Mouse (Mus musculus) testis, adult 2 months (tissue): ENCODE data around the gene Sh3bp5. TPM values are rescaled to one million over a fixed set of nuclear protein-coding genes. Genes with fewer than 3 reads are reported as not detected.
A peak's percentile ranks its signal among the peaks of the same experiment; 100 is the strongest.
"Not testable (repeated sequence)": the region's sequence is repeated elsewhere in the genome, so short reads cannot be mapped to it uniquely, and the experiment has no call there.

Source experiments
- H3K27ac ChIP-seq: fragments of 200-500 bp; 2 replicates; pipeline ENCODE4 v1.5.1; 2012; ENCODE audit warnings: low read depth, low read length; ENCODE audit not compliant: control insufficient read depth, insufficient read depth
- H3K27me3 ChIP-seq: fragments of 200-500 bp; 2 replicates; pipeline ENCODE4 v1.6.1; 2012; ENCODE audit warnings: mild to moderate bottlenecking, low read length, moderate library complexity; ENCODE audit not compliant: control insufficient read depth, insufficient read depth
- H3K36me3 ChIP-seq: fragments of 200-500 bp; 2 replicates; pipeline ENCODE4 v1.6.1; 2012; ENCODE audit warnings: mild to moderate bottlenecking, low read length; ENCODE audit not compliant: control insufficient read depth, insufficient read depth
- H3K4me1 ChIP-seq: fragments of 200-500 bp; 2 replicates; pipeline ENCODE4 v1.6.1; 2012; ENCODE audit warnings: low read length; ENCODE audit not compliant: control insufficient read depth, insufficient read depth
- H3K4me3 ChIP-seq: fragments of 200-500 bp; 2 replicates; pipeline ENCODE4 v1.5.1; 2012; ENCODE audit warnings: low read depth, mild to moderate bottlenecking, low read length, moderate library complexity, mixed read lengths; ENCODE audit not compliant: control insufficient read depth
- CTCF ChIP-seq: fragments of 200-500 bp; IDR thresholded peaks from 2 replicates; pipeline ENCODE4 v1.5.1; 2012; ENCODE audit warnings: low read depth, mild to moderate bottlenecking, inconsistent platforms, low read length, moderate library complexity; ENCODE audit not compliant: control insufficient read depth, insufficient read depth, insufficient replicate concordance
- POLR2A ChIP-seq: fragments of 200-500 bp; IDR thresholded peaks from 2 replicates; pipeline ENCODE4 v1.6.1; 2012; ENCODE audit warnings: low read depth, mild to moderate bottlenecking, inconsistent platforms, low read length, moderate library complexity; ENCODE audit not compliant: control insufficient read depth
- polyA plus RNA-seq: library from polyadenylated mRNA; depleted of rRNA; stranded (reverse); fragments of >200 nt; gene quantifications from 2 replicates; pipeline ENCODE4 v1.2.3, GENCODE M21; 2012; rRNA removed

Sh3bp5 gene
- polyA plus RNA-seq, result 39.6 and 41.2 TPM in 2 replicates

DNA sequence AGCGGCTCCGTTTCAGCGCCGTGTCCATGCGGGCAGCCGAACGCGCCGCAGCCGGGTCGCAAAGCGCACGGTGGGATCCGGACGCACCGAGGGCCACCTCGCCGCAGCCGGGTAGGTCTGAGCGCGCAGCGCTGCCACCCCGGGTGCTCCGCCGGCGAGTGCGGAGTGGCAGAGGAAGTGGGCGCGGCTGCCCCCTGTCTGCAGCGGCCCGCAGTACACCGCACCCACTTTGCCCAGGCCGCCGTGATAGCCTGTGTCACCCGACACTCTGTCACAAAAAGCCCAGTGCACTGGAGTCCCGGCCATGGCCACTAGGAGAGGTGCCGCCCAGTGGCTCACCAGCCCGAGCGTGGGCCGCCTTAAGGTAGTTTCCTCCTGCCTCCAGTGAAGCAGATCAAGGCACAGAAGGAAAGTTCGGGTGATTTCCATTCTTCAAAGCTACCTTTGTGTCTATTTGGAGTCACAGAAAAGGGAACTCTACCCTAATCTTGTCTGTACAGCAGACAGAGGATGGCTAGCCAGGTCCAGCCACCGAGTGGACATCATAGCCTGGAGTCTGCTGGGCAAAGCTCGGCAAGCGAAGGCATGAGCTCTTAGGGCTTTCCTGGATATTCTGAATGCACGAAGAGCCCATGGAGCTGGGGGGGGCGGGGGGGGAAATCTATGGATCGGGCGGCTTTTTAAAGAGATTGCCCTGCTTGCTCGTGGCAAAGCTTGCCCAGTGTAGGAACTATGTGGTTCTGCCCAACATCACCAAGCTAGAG is at the start of gene Sh3bp5:
Sh3bp5 (minus strand) TSS at position 149 of the 764 bp plus-strand sequence.
- Histone ChIP-seq H3K36me3 (no peaks in the 10 kb centered on the region), H3K4me1 (peaks cover 11% of the 10 kb centered on the region), H3K27me3 (no peaks in the 10 kb centered on the region), H3K4me3 (peak within 1 kb of the TSS; percentile 93), H3K27ac (peak within 1 kb of the TSS; percentile 76)
- 0 out of 2 replicates have a peak, but pooled peaks have one; percentile 68 for TF ChIP-seq POLR2A
- peak; percentile 71; the same call in 1 of the 2 replicates for TF ChIP-seq CTCF

GRCm38 (mm10) chr14:31482417-31482816 is 46.5 kb upstream of the Sh3bp5 start:
- no peaks in the 10 kb centered on the region for H3K4me1 ChIP-seq
- no peak overlapping the region for H3K27ac ChIP-seq
- H3K4me3 ChIP-seq, result no peak overlapping the region
- no peaks in the 10 kb centered on the region for H3K27me3 ChIP-seq
- peaks cover 4% of the 10 kb centered on the region for H3K36me3 ChIP-seq
- TF ChIP-seq POLR2A (no peak), CTCF (no peak)

- Histone ChIP-seq H3K4me1 (no peaks in the 10 kb centered on the region), H3K27me3 (no peaks in the 10 kb centered on the region), H3K4me3 (no peak overlapping the region), H3K36me3 (no peaks in the 10 kb centered on the region), H3K27ac (no peak overlapping the region)
- TF ChIP-seq POLR2A, result no peak
- TF ChIP-seq CTCF, result no peak
These were observed 37.4 kb upstream of the Sh3bp5 start for GRCm38 (mm10) chr14:31473297-31473696.

- TF ChIP-seq POLR2A, result no peak
- TF ChIP-seq CTCF, result no peak
- Histone ChIP-seq H3K27ac (no peak overlapping the region; the same call in 1 of the 2 replicates), H3K36me3 (no peaks in the 10 kb centered on the region), H3K4me3 (no peak overlapping the region), H3K27me3 (no peaks in the 10 kb centered on the region), H3K4me1 (no peaks in the 10 kb centered on the region)
These were observed 36.7 kb upstream of the Sh3bp5 start for GRCm38 (mm10) chr14:31472451-31473061.

GRCm38 (mm10) chr14:31469711-31470110 is 33.8 kb upstream of the Sh3bp5 start:
- TF ChIP-seq CTCF (no peak), POLR2A (no peak)
- H3K4me1 ChIP-seq, result no peaks in the 10 kb centered on the region
- H3K4me3 ChIP-seq, result no peak overlapping the region
- H3K27ac ChIP-seq, result no peak overlapping the region
- H3K36me3 ChIP-seq, result no peaks in the 10 kb centered on the region
- H3K27me3 ChIP-seq, result no peaks in the 10 kb centered on the region

DNA sequence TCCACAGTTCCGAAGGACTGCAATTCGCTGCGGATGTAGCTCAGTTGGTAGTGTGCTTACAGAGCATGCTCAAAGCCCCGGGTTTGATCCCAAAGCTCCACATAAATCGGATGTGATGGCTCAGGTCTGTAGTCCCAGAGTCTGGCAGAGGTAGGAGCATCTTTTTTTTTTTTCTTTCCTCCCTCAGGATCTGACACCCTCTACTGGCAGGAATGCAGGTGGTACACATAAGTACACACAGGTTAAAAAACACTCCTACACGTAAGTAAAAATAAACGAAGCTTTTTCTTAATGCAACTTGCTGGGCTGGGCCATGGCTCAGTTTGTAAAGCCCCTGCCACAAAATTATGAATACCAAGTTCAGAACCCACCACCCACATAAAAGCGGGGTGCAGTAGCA is 28.3 kb upstream of the Sh3bp5 start:
- Histone ChIP-seq H3K4me1 (no peaks in the 10 kb centered on the region; the same call in 1 of the 2 replicates), H3K27ac (no peak overlapping the region), H3K36me3 (no peaks in the 10 kb centered on the region; the same call in 1 of the 2 replicates), H3K4me3 (no peak overlapping the region), H3K27me3 (no peaks in the 10 kb centered on the region)
- TF ChIP-seq CTCF (no peak), POLR2A (no peak)

DNA sequence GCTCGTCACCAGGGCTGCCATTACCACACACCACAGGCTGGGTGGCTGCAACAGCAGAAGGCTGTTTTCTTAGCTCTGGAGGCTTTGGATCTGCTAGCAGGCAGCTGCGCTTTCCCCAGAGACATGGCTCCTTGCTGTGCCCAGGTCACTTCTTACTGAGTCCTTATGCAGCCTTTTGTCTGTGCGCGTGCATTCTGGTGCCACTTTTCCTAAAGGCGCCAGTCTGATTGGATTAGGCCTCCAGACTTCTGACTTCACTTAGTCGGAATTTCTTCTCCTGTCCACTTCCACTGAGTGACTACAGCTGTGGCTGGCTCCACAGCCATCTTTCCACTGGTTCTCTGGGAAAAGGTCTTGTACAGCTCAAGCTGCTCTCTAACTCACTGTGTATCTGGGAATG is 27.0 kb upstream of the Sh3bp5 start:
- TF ChIP-seq POLR2A, result no peak
- no peak for TF ChIP-seq CTCF
- H3K4me1 ChIP-seq, result no peaks in the 10 kb centered on the region; the same call in 1 of the 2 replicates
- H3K27ac ChIP-seq, result peak overlapping the region; percentile 41; the same call in 1 of the 2 replicates
- no peaks in the 10 kb centered on the region for H3K27me3 ChIP-seq
- H3K36me3 ChIP-seq, result no peaks in the 10 kb centered on the region; the same call in 1 of the 2 replicates
- no peak overlapping the region for H3K4me3 ChIP-seq

DNA sequence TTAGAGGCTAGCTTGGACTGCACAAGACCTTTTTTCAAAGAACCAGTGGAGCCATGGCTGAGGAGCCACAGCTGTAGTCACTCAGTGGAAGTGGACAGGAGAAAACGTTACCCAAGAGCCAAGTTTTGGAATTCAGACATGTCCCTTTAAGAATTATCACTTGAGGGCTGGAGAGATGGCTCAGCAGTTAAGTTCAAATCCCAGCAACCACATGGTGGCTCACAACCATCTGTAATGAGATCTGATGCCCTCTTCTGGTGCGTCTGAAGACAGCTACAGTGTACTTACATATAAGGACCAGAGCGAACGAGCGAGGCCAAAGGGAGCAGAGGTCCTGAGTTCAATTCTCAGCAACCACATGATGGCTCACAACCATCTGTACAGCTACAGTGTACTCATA is 26.3 kb upstream of the Sh3bp5 start:
- not testable (repeated sequence) for H3K4me1 ChIP-seq, H3K36me3 ChIP-seq, H3K4me3 ChIP-seq, H3K27ac ChIP-seq, H3K27me3 ChIP-seq
